Mouse (Mus musculus): ENCODE results near the gene Swt1.

DNA sequence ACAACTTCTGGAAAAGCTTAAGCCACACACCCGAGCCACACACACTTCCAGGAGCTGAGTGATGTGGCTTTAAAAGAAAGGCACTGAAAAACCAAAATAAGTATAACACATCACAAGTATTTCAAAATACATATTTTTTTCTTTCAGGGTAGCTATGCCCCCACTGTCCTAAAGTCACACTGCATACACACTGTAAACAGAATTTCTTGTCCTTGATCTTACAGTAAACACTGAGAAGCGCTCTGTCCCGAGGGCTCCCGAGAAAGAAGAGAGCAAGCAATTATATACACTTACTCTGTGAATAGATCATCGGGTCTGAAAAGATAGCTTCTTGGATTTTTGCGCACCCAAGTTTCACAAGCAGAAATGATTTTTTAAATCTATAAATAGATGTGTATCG is 109.0 kb downstream of the Swt1 start:
- TF ChIP-seq EP300 (optimal IDR thresholded peaks at IDR 0.05) (no peak), CTCF (IDR thresholded peaks at IDR 0.05; ENCODE audit: low read depth) (no peak)

Measured in stomach, postnatal 0 days (tissue).